Mouse (Mus musculus): ENCODE measurements at regions not wholly inside any gene's neighbourhood (a gene's known extent, or its start where the extent isn't known, plus 50 kb on each side); places are given as distances from the start of the nearest gene placed in this dataset.

GRCm38 (mm10) chr6:107734773-107735172 lies 205.2 kb downstream of the Lrrn1 start:
- Histone ChIP-seq H3K4me3 (no peak overlapping the region), H3K27ac (no peak overlapping the region)
- no peak for TF ChIP-seq CTCF (IDR thresholded peaks at IDR 0.05)
- intact Hi-C loops (cut with DNase I), result no loop called here
- no peak for DNase-seq

GRCm38 (mm10) chr6:107749111-107749736 lies 219.7 kb downstream of the Lrrn1 start:
- intact Hi-C loops (cut with DNase I), result no loop called here
- no peak overlapping the region for H3K4me3 ChIP-seq
- TF ChIP-seq CTCF (IDR thresholded peaks at IDR 0.05), result no peak

GRCm38 (mm10) chr6:107749794-107750193 lies 220.2 kb downstream of the Lrrn1 start:
- TF ChIP-seq CTCF (IDR thresholded peaks at IDR 0.05), result no peak
- intact Hi-C loops (cut with DNase I), result no loop called here
- DNase-seq, result no peak
- H3K27ac ChIP-seq, result no peak overlapping the region
- H3K4me3 ChIP-seq, result no peak overlapping the region

More at GRCm38 (mm10) chr6:107749111-107749736, 219.7 kb downstream of the Lrrn1 start:
- DNase-seq, result no peak
- H3K27ac ChIP-seq, result no peak overlapping the region

- no peak for DNase-seq
- TF ChIP-seq CTCF (IDR thresholded peaks at IDR 0.05), result no peak
- intact Hi-C loops (cut with DNase I), result no loop called here
- Histone ChIP-seq H3K27ac (no peak overlapping the region), H3K4me3 (no peak overlapping the region)
These were observed 222.6 kb downstream of the Lrrn1 start for GRCm38 (mm10) chr6:107752156-107752555.

- H3K27ac ChIP-seq, result no peak overlapping the region
- intact Hi-C loops (cut with DNase I), result no loop called here
- no peak for DNase-seq
These were observed 225.6 kb downstream of the Lrrn1 start for GRCm38 (mm10) chr6:107755158-107755557.

GRCm38 (mm10) chr6:107770834-107771470 lies 241.4 kb downstream of the Lrrn1 start:
- no peak for TF ChIP-seq CTCF (IDR thresholded peaks at IDR 0.05)
- Histone ChIP-seq H3K27ac (no peak overlapping the region), H3K4me3 (no peak overlapping the region)
- no peak for DNase-seq
- intact Hi-C loops (cut with DNase I), result no loop called here

More at GRCm38 (mm10) chr6:107755158-107755557, 225.6 kb downstream of the Lrrn1 start:
- H3K4me3 ChIP-seq, result no peak overlapping the region
- TF ChIP-seq CTCF (IDR thresholded peaks at IDR 0.05), result no peak

- intact Hi-C loops (cut with DNase I), result no loop called here
- no peak for DNase-seq
- H3K4me3 ChIP-seq, result no peak overlapping the region
- no peak for TF ChIP-seq CTCF (IDR thresholded peaks at IDR 0.05)
- H3K27ac ChIP-seq, result no peak overlapping the region
These were observed 255.4 kb downstream of the Lrrn1 start for GRCm38 (mm10) chr6:107784998-107785397.

GRCm38 (mm10) chr6:107788224-107788893 lies 258.8 kb downstream of the Lrrn1 start:
- no peak overlapping the region for H3K4me3 ChIP-seq
- no peak overlapping the region for H3K27ac ChIP-seq
- TF ChIP-seq CTCF (IDR thresholded peaks at IDR 0.05), result no peak
- DNase-seq, result no peak
- intact Hi-C loops (cut with DNase I), result no loop called here

- intact Hi-C loops (cut with DNase I), result no loop called here
- no peak for TF ChIP-seq CTCF (IDR thresholded peaks at IDR 0.05)
- Histone ChIP-seq H3K27ac (no peak overlapping the region), H3K4me3 (no peak overlapping the region)
- no peak for DNase-seq
These were observed 267.0 kb upstream of the Setmar start for GRCm38 (mm10) chr6:107797845-107798244.

GRCm38 (mm10) chr6:107803056-107803455 lies 261.8 kb upstream of the Setmar start:
- intact Hi-C loops (cut with DNase I), result no loop called here
- DNase-seq, result no peak
- no peak overlapping the region for H3K4me3 ChIP-seq
- TF ChIP-seq CTCF (IDR thresholded peaks at IDR 0.05), result no peak
- no peak overlapping the region for H3K27ac ChIP-seq
